In the genomic region with DNA sequence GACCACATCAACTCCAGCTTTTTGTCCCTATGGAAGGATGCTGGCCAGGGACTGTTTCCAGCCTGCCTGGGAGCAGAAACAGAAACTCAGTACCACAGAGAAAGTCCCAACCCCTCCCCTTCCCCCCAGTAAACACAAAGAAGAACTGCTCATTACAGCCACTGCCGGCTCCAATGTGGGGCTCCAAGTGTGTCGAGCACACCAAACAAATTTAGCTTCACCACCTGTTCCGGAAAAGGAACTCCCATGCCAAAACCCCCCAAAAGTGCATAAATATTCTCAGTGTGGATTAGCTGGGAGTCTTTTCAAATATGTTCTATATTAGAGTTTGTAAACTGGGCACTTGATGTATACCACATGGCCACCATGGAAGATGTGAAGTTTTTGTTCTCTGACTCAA, we compare ENCODE assay signal across 17 mouse cellular contexts.
A peak's percentile ranks its signal among the peaks of the same experiment; 100 is the strongest.
DNase-seq lines count a peak whose midpoint lies in the region; ATAC-seq lines count a peak whose summit lies in the region.
"Had no signal": no experiment of that assay in that cellular context is flagged by ENCODE, and none has a peak within 500 bp of the region (broad histone marks: within the 10 kb centered on the region; RNA-seq: fewer than 3 reads in every experiment).

No protein-coding gene starts in this region.

- no peaks in the 10 kb centered on the region for H3K36me3 ChIP-seq in embryonic facial prominence, embryonic 11.5 days (replicated peaks; ENCODE audit: control insufficient read depth, insufficient read depth, low read depth, low read length)
- no peaks in the 10 kb centered on the region for H3K36me3 ChIP-seq in forebrain, embryonic 14.5 days (ENCODE audit: control insufficient read depth, insufficient read depth, low read length)
- H3K36me3 ChIP-seq in limb, embryonic 15.5 days, result no peaks in the 10 kb centered on the region
- H3K36me3 ChIP-seq: heart, embryonic 15.5 days; hindbrain, embryonic 15.5 days; neural tube, embryonic 15.5 days had no signal

- H3K9me3 ChIP-seq in embryonic facial prominence, embryonic 11.5 days (replicated peaks; ENCODE audit: control insufficient read depth, low read length), result no peaks in the 10 kb centered on the region
- no peaks in the 10 kb centered on the region for H3K9me3 ChIP-seq in forebrain, embryonic 14.5 days (replicated peaks; ENCODE audit: control insufficient read depth, low read length)
- H3K9me3 ChIP-seq in limb, embryonic 15.5 days, result no peaks in the 10 kb centered on the region
- H3K9me3 ChIP-seq: heart, embryonic 15.5 days; hindbrain, embryonic 15.5 days; neural tube, embryonic 15.5 days had no signal

- intact Hi-C loops in heart, postnatal 10 days (cut with DNase I), result no loop called here

- 49% methylated on average over 3 of the region's 3 CpGs for WGBS in embryonic facial prominence, embryonic 11.5 days
- 41% methylated on average over 3 of the region's 3 CpGs for WGBS in forebrain, embryonic 14.5 days
- WGBS in limb, embryonic 15.5 days, result 31% methylated on average over 3 of the region's 3 CpGs

- no peak for ATAC-seq in embryonic facial prominence, embryonic 11.5 days (replicated peaks; ENCODE audit: insufficient number of reproducible peaks, low FRiP score, low TSS enrichment, low read depth)
- ATAC-seq in forebrain, embryonic 14.5 days, result peak; percentile 37; the same call in 1 of the 2 replicates
- ATAC-seq in limb, embryonic 15.5 days (ENCODE audit: insufficient number of reproducible peaks, low FRiP score, low TSS enrichment, low read depth), result peak; percentile 67; the same call in 1 of the 2 replicates
- ATAC-seq: Patski had no signal

- H3K4me2 ChIP-seq in embryonic facial prominence, embryonic 11.5 days (ENCODE audit: low read depth, low read length), result no peak overlapping the region
- H3K4me2 ChIP-seq in forebrain, embryonic 14.5 days (ENCODE audit: low read length), result no peak overlapping the region
- H3K4me2 ChIP-seq in limb, embryonic 15.5 days, result no peak overlapping the region
- H3K4me2 ChIP-seq: heart, embryonic 15.5 days; hindbrain, embryonic 15.5 days; neural tube, embryonic 15.5 days had no signal

- H3K4me1 ChIP-seq in embryonic facial prominence, embryonic 11.5 days (ENCODE audit: control insufficient read depth, insufficient read depth, low read length), result no peaks in the 10 kb centered on the region
- peaks cover 4% of the 10 kb centered on the region; the same call in 1 of the 2 replicates for H3K4me1 ChIP-seq in forebrain, embryonic 14.5 days (ENCODE audit: control insufficient read depth, insufficient read depth, low read length)
- H3K4me1 ChIP-seq in limb, embryonic 15.5 days, result no peaks in the 10 kb centered on the region
- H3K4me1 ChIP-seq: hindbrain, embryonic 15.5 days; neural tube, embryonic 15.5 days had no signal

- no peaks in the 10 kb centered on the region for H3K27me3 ChIP-seq in embryonic facial prominence, embryonic 11.5 days (ENCODE audit: control insufficient read depth, insufficient read depth, low read length)
- no peaks in the 10 kb centered on the region for H3K27me3 ChIP-seq in forebrain, embryonic 14.5 days (replicated peaks; ENCODE audit: control insufficient read depth, insufficient read depth, low read length)
- H3K27me3 ChIP-seq in limb, embryonic 15.5 days, result no peaks in the 10 kb centered on the region
- H3K27me3 ChIP-seq: CH12.LX; heart, embryonic 15.5 days; hindbrain, embryonic 15.5 days; neural tube, embryonic 15.5 days; Patski had no signal

- DNase-seq in kidney, postnatal 4 days, result peak; percentile 11 to 14
- DNase-seq in kidney, postnatal 14 days, result no peak
- peak; percentile 61 for DNase-seq in embryonic facial prominence, embryonic 11.5 days (ENCODE audit: low spot score)
- DNase-seq in forebrain, embryonic 14.5 days (ENCODE audit: low spot score), result peak; percentile 71
- DNase-seq in thymus, postnatal 4 days, result no peak
- no peak for DNase-seq in heart, postnatal 10 days
- DNase-seq: cerebellum, adult 9-11 months; gastrocnemius, postnatal 25 days; kidney, postnatal 25 days had no signal

- no peak overlapping the region for H3K4me3 ChIP-seq in embryonic facial prominence, embryonic 11.5 days (ENCODE audit: low read depth, low read length)
- H3K4me3 ChIP-seq in forebrain, embryonic 14.5 days (ENCODE audit: low read depth, low read length), result no peak overlapping the region
- no peak overlapping the region for H3K4me3 ChIP-seq in limb, embryonic 15.5 days
- H3K4me3 ChIP-seq: heart, embryonic 15.5 days; hindbrain, embryonic 15.5 days; left cerebral cortex, adult 2 months; neural tube, embryonic 15.5 days had no signal

- no peak overlapping the region for H3K27ac ChIP-seq in embryonic facial prominence, embryonic 11.5 days (replicated peaks; ENCODE audit: low read depth, low read length)
- no peak overlapping the region; the same call in 1 of the 2 replicates for H3K27ac ChIP-seq in forebrain, embryonic 14.5 days (ENCODE audit: low read depth, low read length)
- no peak overlapping the region for H3K27ac ChIP-seq in limb, embryonic 15.5 days
- H3K27ac ChIP-seq: heart, embryonic 15.5 days; hindbrain, embryonic 15.5 days; left cerebral cortex, adult 2 months; liver, embryonic 14.5 days; neural tube, embryonic 15.5 days had no signal

- no peak overlapping the region for H3K9ac ChIP-seq in embryonic facial prominence, embryonic 11.5 days (replicated peaks; ENCODE audit: low read length)
- H3K9ac ChIP-seq in forebrain, embryonic 14.5 days (ENCODE audit: low read length), result no peak overlapping the region
- no peak overlapping the region for H3K9ac ChIP-seq in limb, embryonic 15.5 days
- H3K9ac ChIP-seq: heart, embryonic 15.5 days; hindbrain, embryonic 15.5 days; liver, embryonic 14.5 days; neural tube, embryonic 15.5 days had no signal

Comparison
In these comparisons a context has a peak if more than half of its experiments do, and no peak if none do; other contexts are left out.
1. DNase-seq: peak in kidney, postnatal 4 days (2 of 2), embryonic facial prominence, embryonic 11.5 days (single experiment) and forebrain, embryonic 14.5 days (single experiment); none in kidney, postnatal 14 days (single experiment), thymus, postnatal 4 days (single experiment) and heart, postnatal 10 days (0 of 2).